Mouse (Mus musculus): Measurements from ENCODE around the gene Pik3r5. TPM values are rescaled to one million over a fixed set of nuclear protein-coding genes. Genes with fewer than 3 reads are reported as not detected.

The Pik3r5 gene
- polyA plus RNA-seq, 1 experiment from 2014 or later, result 0.74 TPM

- Histone ChIP-seq H3K4me1 (replicated peaks; ENCODE audit: control insufficient read depth, insufficient read depth, low read length) (no peaks in the 10 kb centered on the region), H3K36me3 (ENCODE audit: control insufficient read depth, insufficient read depth, low read length) (no peaks in the 10 kb centered on the region), H3K9me3 (ENCODE audit: control insufficient read depth, low read length) (no peaks in the 10 kb centered on the region), H3K27me3 (ENCODE audit: control insufficient read depth, insufficient read depth, low read length) (no peaks in the 10 kb centered on the region), H3K27ac (ENCODE audit: low read depth, low read length) (no peak overlapping the region), H3K4me3 (ENCODE audit: low read depth, low read length) (no peak overlapping the region), H3K9ac (ENCODE audit: low read depth, low read length) (no peak overlapping the region), H3K4me2 (replicated peaks; ENCODE audit: low read depth, low read length) (no peak overlapping the region)
- DNase-seq (ENCODE audit: low spot score) (no peak), ATAC-seq (ENCODE audit: low FRiP score) (no peak)
- WGBS, result 74% methylated on average over 4 of the region's 4 CpGs
These were observed 94.5 kb downstream of the Pik3r5 start for GRCm38 (mm10) chr11:68526441-68526840.

- WGBS, result 34% methylated on average over 16 of the region's 16 CpGs
These were observed 99.3 kb downstream of the Pik3r5 start for GRCm38 (mm10) chr11:68531066-68531806.

GRCm38 (mm10) chr11:68531941-68532535 lies 100.1 kb downstream of the Pik3r5 start:
- H3K27me3 ChIP-seq (ENCODE audit: control insufficient read depth, insufficient read depth, low read length), result no peaks in the 10 kb centered on the region
- H3K27ac ChIP-seq (ENCODE audit: low read depth, low read length), result no peak overlapping the region
- H3K4me1 ChIP-seq (replicated peaks; ENCODE audit: control insufficient read depth, insufficient read depth, low read length), result no peaks in the 10 kb centered on the region
- no peaks in the 10 kb centered on the region for H3K36me3 ChIP-seq (ENCODE audit: control insufficient read depth, insufficient read depth, low read length)
- H3K9ac ChIP-seq (ENCODE audit: low read depth, low read length), result no peak overlapping the region
- DNase-seq (ENCODE audit: low spot score) (no peak), ATAC-seq (ENCODE audit: low FRiP score) (no peak)
- no peaks in the 10 kb centered on the region for H3K9me3 ChIP-seq (ENCODE audit: control insufficient read depth, low read length)
- WGBS, result 83% methylated on average over 11 of the region's 11 CpGs
- no peak overlapping the region for H3K4me2 ChIP-seq (replicated peaks; ENCODE audit: low read depth, low read length)
- H3K4me3 ChIP-seq (ENCODE audit: low read depth, low read length), result no peak overlapping the region

More at GRCm38 (mm10) chr11:68531066-68531806, 99.3 kb downstream of the Pik3r5 start:
- H3K27ac ChIP-seq (ENCODE audit: low read depth, low read length), result no peak overlapping the region
- no peaks in the 10 kb centered on the region for H3K9me3 ChIP-seq (ENCODE audit: control insufficient read depth, low read length)
- H3K4me3 ChIP-seq (ENCODE audit: low read depth, low read length), result no peak overlapping the region
- no peaks in the 10 kb centered on the region for H3K4me1 ChIP-seq (replicated peaks; ENCODE audit: control insufficient read depth, insufficient read depth, low read length)
- no peak overlapping the region for H3K4me2 ChIP-seq (replicated peaks; ENCODE audit: low read depth, low read length)
- H3K27me3 ChIP-seq (ENCODE audit: control insufficient read depth, insufficient read depth, low read length), result no peaks in the 10 kb centered on the region
- no peaks in the 10 kb centered on the region for H3K36me3 ChIP-seq (ENCODE audit: control insufficient read depth, insufficient read depth, low read length)
- DNase-seq (ENCODE audit: low spot score) (peak; percentile 25), ATAC-seq (ENCODE audit: low FRiP score) (no peak)
- H3K9ac ChIP-seq (ENCODE audit: low read depth, low read length), result no peak overlapping the region

GRCm38 (mm10) chr11:68532773-68533172 lies 100.9 kb downstream of the Pik3r5 start:
- 83% methylated on average over 5 of the region's 5 CpGs for WGBS

GRCm38 (mm10) chr11:68533971-68534475 lies 102.1 kb downstream of the Pik3r5 start:
- WGBS, result 80% methylated on average over 6 of the region's 6 CpGs
- DNase-seq (ENCODE audit: low spot score), result no peak

More at GRCm38 (mm10) chr11:68532773-68533172, 100.9 kb downstream of the Pik3r5 start:
- Histone ChIP-seq H3K4me3 (ENCODE audit: low read depth, low read length) (no peak overlapping the region), H3K4me2 (replicated peaks; ENCODE audit: low read depth, low read length) (no peak overlapping the region), H3K36me3 (ENCODE audit: control insufficient read depth, insufficient read depth, low read length) (no peaks in the 10 kb centered on the region), H3K9ac (ENCODE audit: low read depth, low read length) (no peak overlapping the region), H3K9me3 (ENCODE audit: control insufficient read depth, low read length) (no peaks in the 10 kb centered on the region), H3K27ac (ENCODE audit: low read depth, low read length) (no peak overlapping the region), H3K27me3 (ENCODE audit: control insufficient read depth, insufficient read depth, low read length) (no peaks in the 10 kb centered on the region), H3K4me1 (replicated peaks; ENCODE audit: control insufficient read depth, insufficient read depth, low read length) (no peaks in the 10 kb centered on the region)
- no peak for ATAC-seq (ENCODE audit: low FRiP score)
- DNase-seq (ENCODE audit: low spot score), result no peak

GRCm38 (mm10) chr11:68536026-68536425 lies 104.1 kb downstream of the Pik3r5 start:
- no peak for DNase-seq (ENCODE audit: low spot score)
- ATAC-seq (ENCODE audit: low FRiP score), result no peak
- H3K27me3 ChIP-seq (ENCODE audit: control insufficient read depth, insufficient read depth, low read length), result no peaks in the 10 kb centered on the region
- no peaks in the 10 kb centered on the region for H3K36me3 ChIP-seq (ENCODE audit: control insufficient read depth, insufficient read depth, low read length)
- no peak overlapping the region for H3K4me3 ChIP-seq (ENCODE audit: low read depth, low read length)
- no peaks in the 10 kb centered on the region for H3K4me1 ChIP-seq (replicated peaks; ENCODE audit: control insufficient read depth, insufficient read depth, low read length)
- no peak overlapping the region for H3K9ac ChIP-seq (ENCODE audit: low read depth, low read length)
- H3K27ac ChIP-seq (ENCODE audit: low read depth, low read length), result no peak overlapping the region
- H3K4me2 ChIP-seq (replicated peaks; ENCODE audit: low read depth, low read length), result no peak overlapping the region
- H3K9me3 ChIP-seq (ENCODE audit: control insufficient read depth, low read length), result no peaks in the 10 kb centered on the region
- WGBS, result 74% methylated on average over 4 of the region's 4 CpGs

More at GRCm38 (mm10) chr11:68533971-68534475, 102.1 kb downstream of the Pik3r5 start:
- no peaks in the 10 kb centered on the region for H3K4me1 ChIP-seq (replicated peaks; ENCODE audit: control insufficient read depth, insufficient read depth, low read length)
- H3K27ac ChIP-seq (ENCODE audit: low read depth, low read length), result no peak overlapping the region
- H3K36me3 ChIP-seq (ENCODE audit: control insufficient read depth, insufficient read depth, low read length), result no peaks in the 10 kb centered on the region
- no peaks in the 10 kb centered on the region for H3K9me3 ChIP-seq (ENCODE audit: control insufficient read depth, low read length)
- H3K4me3 ChIP-seq (ENCODE audit: low read depth, low read length), result no peak overlapping the region
- H3K27me3 ChIP-seq (ENCODE audit: control insufficient read depth, insufficient read depth, low read length), result no peaks in the 10 kb centered on the region
- ATAC-seq (ENCODE audit: low FRiP score), result no peak
- no peak overlapping the region for H3K4me2 ChIP-seq (replicated peaks; ENCODE audit: low read depth, low read length)
- H3K9ac ChIP-seq (ENCODE audit: low read depth, low read length), result no peak overlapping the region

GRCm38 (mm10) chr11:68536465-68536864 lies 104.5 kb downstream of the Pik3r5 start:
- Histone ChIP-seq H3K4me3 (ENCODE audit: low read depth, low read length) (no peak overlapping the region), H3K9me3 (ENCODE audit: control insufficient read depth, low read length) (no peaks in the 10 kb centered on the region), H3K27me3 (ENCODE audit: control insufficient read depth, insufficient read depth, low read length) (no peaks in the 10 kb centered on the region), H3K36me3 (ENCODE audit: control insufficient read depth, insufficient read depth, low read length) (no peaks in the 10 kb centered on the region), H3K9ac (ENCODE audit: low read depth, low read length) (no peak overlapping the region), H3K27ac (ENCODE audit: low read depth, low read length) (no peak overlapping the region), H3K4me1 (replicated peaks; ENCODE audit: control insufficient read depth, insufficient read depth, low read length) (no peaks in the 10 kb centered on the region), H3K4me2 (replicated peaks; ENCODE audit: low read depth, low read length) (no peak overlapping the region)
- WGBS, result 51% methylated on average over 4 of the region's 4 CpGs
- DNase-seq (ENCODE audit: low spot score), result peak; percentile 59
- ATAC-seq (ENCODE audit: low FRiP score), result no peak

GRCm38 (mm10) chr11:68539621-68540020 lies 107.7 kb downstream of the Pik3r5 start:
- ATAC-seq (ENCODE audit: low FRiP score) (no peak), DNase-seq (ENCODE audit: low spot score) (no peak)
- Histone ChIP-seq H3K4me2 (replicated peaks; ENCODE audit: low read depth, low read length) (no peak overlapping the region), H3K4me3 (ENCODE audit: low read depth, low read length) (no peak overlapping the region), H3K27ac (ENCODE audit: low read depth, low read length) (no peak overlapping the region), H3K4me1 (replicated peaks; ENCODE audit: control insufficient read depth, insufficient read depth, low read length) (no peaks in the 10 kb centered on the region), H3K36me3 (ENCODE audit: control insufficient read depth, insufficient read depth, low read length) (no peaks in the 10 kb centered on the region), H3K27me3 (ENCODE audit: control insufficient read depth, insufficient read depth, low read length) (no peaks in the 10 kb centered on the region), H3K9ac (ENCODE audit: low read depth, low read length) (no peak overlapping the region), H3K9me3 (ENCODE audit: control insufficient read depth, low read length) (no peaks in the 10 kb centered on the region)
- WGBS, result 68% methylated on average over 5 of the region's 5 CpGs

GRCm38 (mm10) chr11:68544554-68544953 lies 112.6 kb downstream of the Pik3r5 start:
- ATAC-seq (ENCODE audit: low FRiP score) (no peak), DNase-seq (ENCODE audit: low spot score) (peak; percentile 44)
- Histone ChIP-seq H3K27ac (ENCODE audit: low read depth, low read length) (no peak overlapping the region), H3K9me3 (ENCODE audit: control insufficient read depth, low read length) (no peaks in the 10 kb centered on the region), H3K36me3 (ENCODE audit: control insufficient read depth, insufficient read depth, low read length) (no peaks in the 10 kb centered on the region), H3K4me3 (ENCODE audit: low read depth, low read length) (no peak overlapping the region), H3K4me1 (replicated peaks; ENCODE audit: control insufficient read depth, insufficient read depth, low read length) (no peaks in the 10 kb centered on the region), H3K4me2 (replicated peaks; ENCODE audit: low read depth, low read length) (no peak overlapping the region), H3K27me3 (ENCODE audit: control insufficient read depth, insufficient read depth, low read length) (no peaks in the 10 kb centered on the region), H3K9ac (ENCODE audit: low read depth, low read length) (no peak overlapping the region)
- WGBS, result 11% methylated on average over 8 of the region's 8 CpGs

Measured in hindbrain, embryonic 11.5 days (tissue).